Mouse (Mus musculus): ENCODE data around the gene Cdt1. TPM values are rescaled to one million over a fixed set of nuclear protein-coding genes. Genes with fewer than 3 reads are reported as not detected.
A peak's percentile ranks its signal among the peaks of the same experiment; 100 is the strongest.

Gene Cdt1
- total and polyA plus RNA-seq, 3 experiments: 46.0 to 67.3 (median 50.0) TPM

- Histone ChIP-seq H3K79me2 (replicated peaks; ENCODE audit: control insufficient read depth, extremely low read depth, insufficient read depth, poor library complexity, severe bottlenecking) (peaks cover 3% of the 10 kb centered on the region; the same call in 1 of the 2 replicates), H3K36me3 (replicated peaks in 1 of 2; ENCODE audit: control insufficient read depth in 1 of 2, insufficient read depth in 1 of 2, low read length in 1 of 2) (no peaks in the 10 kb centered on the region), H3K9me3 (replicated peaks; ENCODE audit: low read length) (no peaks in the 10 kb centered on the region), H3K27me3 (replicated peaks) (no peaks in the 10 kb centered on the region), H3K9ac (ENCODE audit: insufficient read depth, low read depth) (no peak overlapping the region), H3K4me1 (ENCODE audit: control insufficient read depth in 1 of 2, insufficient read depth in 2 of 2) (peaks cover 12 to 38% of the 10 kb centered on the region in 2 experiments), H3K27ac (ENCODE audit: insufficient read depth, low read depth) (no peak overlapping the region), H3K4me2 (ENCODE audit: insufficient read depth, low read depth, poor library complexity, severe bottlenecking) (no peak overlapping the region), H3K4me3 (replicated peaks in 1 of 3; ENCODE audit: low read depth in 2 of 3, low read length in 2 of 3, poor library complexity in 1 of 3) (no peak overlapping the region)
- no peak for DNase-seq (ENCODE audit: extremely low read depth)
- dilution Hi-C loops (cut with MboI; ENCODE audit: extremely low pct_ligation_motif_present, extremely low pct_unique_long_range_greater_than_20kb, low sequenced_read_pairs): no loop called here
- in situ Hi-C loops (cut with MboI; ENCODE audit: low pct_ligation_motif_present, low pct_unique_long_range_greater_than_20kb, low sequenced_read_pairs): no loop called here
- TF ChIP-seq RAD21 (IDR thresholded peaks at IDR 0.05; ENCODE audit: low read depth, low read length) (no peak), NELFE (IDR thresholded peaks at IDR 0.05; ENCODE audit: low read depth, low read length) (no peak), JUND (conservative IDR thresholded peaks at IDR 0.05; ENCODE audit: low read depth, low read length) (no peak), GABPA (IDR thresholded peaks at IDR 0.05; ENCODE audit: insufficient replicate concordance, low read depth, low read length) (no peak), ZKSCAN1 (IDR thresholded peaks at IDR 0.05; ENCODE audit: borderline replicate concordance, low read depth, low read length) (no peak), ETS1 (conservative IDR thresholded peaks at IDR 0.05; ENCODE audit: low read depth, low read length) (no peak), SIN3A (IDR thresholded peaks at IDR 0.05; ENCODE audit: low read length) (no peak), EP300 (IDR thresholded peaks at IDR 0.05; ENCODE audit: low read length) (no peak), CHD1 (IDR thresholded peaks at IDR 0.05; ENCODE audit: low read depth, low read length) (no peak), USF2 (conservative IDR thresholded peaks at IDR 0.05; ENCODE audit: low read depth, low read length) (no peak), TBP (conservative IDR thresholded peaks at IDR 0.05; ENCODE audit: low read depth, low read length) (no peak), PAX5 (IDR thresholded peaks at IDR 0.05; ENCODE audit: low read length) (no peak)
Measured at GRCm38 (mm10) chr8:122554786-122555185, 13.0 kb upstream of the Cdt1 start.

- H3K79me2 ChIP-seq (replicated peaks; ENCODE audit: control insufficient read depth, extremely low read depth, insufficient read depth, poor library complexity, severe bottlenecking): no peaks in the 10 kb centered on the region
- H3K9ac ChIP-seq (ENCODE audit: insufficient read depth, low read depth): peak overlapping the region; percentile 90
- H3K4me2 ChIP-seq (ENCODE audit: insufficient read depth, low read depth, poor library complexity, severe bottlenecking): peak overlapping the region; percentile 84
- H3K9me3 ChIP-seq (replicated peaks; ENCODE audit: low read length): no peaks in the 10 kb centered on the region
- no peaks in the 10 kb centered on the region for H3K36me3 ChIP-seq (replicated peaks in 1 of 2; ENCODE audit: control insufficient read depth in 1 of 2, insufficient read depth in 1 of 2, low read length in 1 of 2)
- peak; percentile 87 for DNase-seq (ENCODE audit: extremely low read depth)
- H3K4me3 ChIP-seq (replicated peaks in 1 of 3; ENCODE audit: low read depth in 2 of 3, low read length in 2 of 3, poor library complexity in 1 of 3): peak overlapping the region; percentile 63 to 79 (median 71)
- dilution Hi-C loops (cut with MboI; ENCODE audit: extremely low pct_ligation_motif_present, extremely low pct_unique_long_range_greater_than_20kb, low sequenced_read_pairs): no loop called here
- peak overlapping the region; percentile 59 for H3K27ac ChIP-seq (ENCODE audit: insufficient read depth, low read depth)
- in situ Hi-C loops (cut with MboI; ENCODE audit: low pct_ligation_motif_present, low pct_unique_long_range_greater_than_20kb, low sequenced_read_pairs): no loop called here
- peaks cover 12 to 43% of the 10 kb centered on the region in 2 experiments for H3K4me1 ChIP-seq (ENCODE audit: control insufficient read depth in 1 of 2, insufficient read depth in 2 of 2)
- H3K27me3 ChIP-seq (replicated peaks): no peaks in the 10 kb centered on the region
- peak; percentile 67; the same call in 1 of the 2 replicates for TF ChIP-seq MYC (IDR thresholded peaks at IDR 0.05; ENCODE audit: low read depth, low read length)
- no peak for TF ChIP-seq MAFK (IDR thresholded peaks at IDR 0.05; ENCODE audit: insufficient replicate concordance, low read length)
- TF ChIP-seq UBTF (IDR thresholded peaks at IDR 0.05; ENCODE audit: low read depth, low read length): no peak
- TF ChIP-seq MXI1 (IDR thresholded peaks at IDR 0.05; ENCODE audit: low read depth, low read length): peak; percentile 65; the same call in 1 of the 2 replicates
- TF ChIP-seq BHLHE40 (IDR thresholded peaks at IDR 0.05; ENCODE audit: low read depth, low read length): peak; percentile 69
- no peak for TF ChIP-seq RAD21 (IDR thresholded peaks at IDR 0.05; ENCODE audit: low read depth, low read length)
- TF ChIP-seq ETS1 (conservative IDR thresholded peaks at IDR 0.05; ENCODE audit: low read depth, low read length): peak; percentile 38
- no peak for TF ChIP-seq PAX5 (IDR thresholded peaks at IDR 0.05; ENCODE audit: low read length)
- peak; percentile 85; the same call in 1 of the 2 replicates for TF ChIP-seq ZMIZ1 (IDR thresholded peaks at IDR 0.05; ENCODE audit: low read depth, low read length)
- no peak for TF ChIP-seq GABPA (IDR thresholded peaks at IDR 0.05; ENCODE audit: insufficient replicate concordance, low read depth, low read length)
- TF ChIP-seq SMC3 (IDR thresholded peaks at IDR 0.05; ENCODE audit: low read depth, low read length): no peak
- peak; percentile 79 for TF ChIP-seq TCF12 (IDR thresholded peaks at IDR 0.05; ENCODE audit: low read depth, low read length)
- TF ChIP-seq KAT2A (IDR thresholded peaks at IDR 0.05; ENCODE audit: insufficient replicate concordance, low read length): peak; percentile 57; the same call in 1 of the 2 replicates
- TF ChIP-seq E2F4 (IDR thresholded peaks at IDR 0.05; ENCODE audit: insufficient replicate concordance, low read depth, low read length): no peak
- TF ChIP-seq RCOR1 (conservative IDR thresholded peaks at IDR 0.05; ENCODE audit: low read depth, low read length): no peak
- peak; percentile 49; the same call in 1 of the 2 replicates for TF ChIP-seq CHD2 (IDR thresholded peaks at IDR 0.05; ENCODE audit: low read length)
- TF ChIP-seq MAX (IDR thresholded peaks at IDR 0.05; ENCODE audit: low read length): peak; percentile 72
- TF ChIP-seq JUND (conservative IDR thresholded peaks at IDR 0.05; ENCODE audit: low read depth, low read length): no peak
- peak; percentile 47; the same call in 1 of the 2 replicates for TF ChIP-seq IRF4 (IDR thresholded peaks at IDR 0.05; ENCODE audit: low read depth, low read length)
- 0 out of 2 replicates have a peak, but pooled peaks have one; percentile 12 for TF ChIP-seq USF1 (IDR thresholded peaks at IDR 0.05; ENCODE audit: low read depth, low read length)
- peak; percentile 96 for TF ChIP-seq ELF1 (IDR thresholded peaks at IDR 0.05; ENCODE audit: low read depth, low read length)
- TF ChIP-seq MEF2A (IDR thresholded peaks at IDR 0.05; ENCODE audit: borderline replicate concordance, low read depth, low read length): peak; percentile 25; the same call in 1 of the 2 replicates
Measured at GRCm38 (mm10) chr8:122556030-122557009, 11.5 kb upstream of the Cdt1 start.

Data from CH12.LX (cell line).